Mouse (Mus musculus): ENCODE data around the gene Gng13.
"Not testable (repeated sequence)": the region's sequence is repeated elsewhere in the genome, so short reads cannot be mapped to it uniquely, and the experiment has no call there.

Gene Gng13

DNA sequence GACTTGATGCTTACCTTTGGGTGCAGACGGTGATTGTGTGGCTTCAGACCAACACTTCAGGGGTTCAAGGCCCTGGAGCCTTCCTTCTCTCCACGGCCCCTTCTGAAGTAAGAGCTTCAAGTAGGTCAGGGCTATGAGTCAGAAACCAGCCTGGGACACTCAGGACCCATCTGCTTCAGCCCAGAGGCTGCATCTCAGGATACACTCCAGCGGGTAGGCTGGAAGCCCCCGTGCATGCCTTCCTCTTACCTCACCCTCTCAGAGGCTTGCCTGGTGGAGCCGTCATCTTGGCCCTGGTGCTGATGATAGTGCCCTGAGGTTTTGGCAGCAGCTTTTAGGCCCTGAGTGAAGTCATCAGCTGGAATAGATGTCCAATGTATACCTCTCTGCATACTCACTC, 18.3 kb downstream of the Gng13 start:
- DNase-seq = no peak

DNA sequence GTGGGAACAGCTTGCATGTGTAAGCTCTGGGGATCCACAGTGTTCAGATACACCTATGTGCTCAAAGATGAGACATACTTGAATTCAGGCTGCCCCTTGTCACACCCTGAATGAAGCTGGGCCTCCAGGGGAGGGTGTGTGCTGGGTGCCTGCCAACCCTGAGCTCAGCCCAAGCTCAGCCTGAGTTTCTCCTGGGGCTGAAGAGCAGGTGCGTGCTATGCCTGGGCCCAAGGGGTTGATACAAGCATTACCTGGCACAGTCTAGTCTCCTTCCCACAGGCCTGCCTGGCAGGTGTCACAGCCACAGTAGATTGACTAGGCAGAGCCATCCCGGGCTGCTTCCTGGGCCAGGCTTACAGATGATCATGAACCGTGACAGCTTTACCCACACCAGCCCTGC, 18.8 kb downstream of the Gng13 start, which contains the start of gene Mslnl:
TSS of gene Mslnl (plus strand) at position 298 of the 400 bp plus-strand sequence.
- DNase-seq = no peak

DNA sequence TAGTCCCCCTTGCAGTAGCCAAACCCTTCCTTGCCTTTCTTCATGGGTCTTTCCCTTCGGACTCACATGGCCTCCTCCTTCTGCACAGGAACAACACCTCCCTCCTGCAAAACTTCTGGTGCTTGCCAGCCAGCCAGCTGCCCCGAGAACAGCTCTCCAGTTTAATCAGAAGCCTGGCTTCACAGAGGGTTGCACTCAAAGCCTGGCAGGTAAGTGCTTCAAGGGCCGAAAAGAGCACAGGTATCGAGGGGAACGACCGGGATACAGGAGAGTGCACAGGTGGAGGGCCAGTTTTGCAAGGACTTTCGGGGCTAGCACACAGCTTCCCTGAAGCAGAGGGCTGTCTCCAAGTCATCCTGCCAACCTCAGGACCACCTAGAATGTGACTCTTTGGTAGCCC, 21.9 kb downstream of the Gng13 start:
- no peak for DNase-seq

DNA sequence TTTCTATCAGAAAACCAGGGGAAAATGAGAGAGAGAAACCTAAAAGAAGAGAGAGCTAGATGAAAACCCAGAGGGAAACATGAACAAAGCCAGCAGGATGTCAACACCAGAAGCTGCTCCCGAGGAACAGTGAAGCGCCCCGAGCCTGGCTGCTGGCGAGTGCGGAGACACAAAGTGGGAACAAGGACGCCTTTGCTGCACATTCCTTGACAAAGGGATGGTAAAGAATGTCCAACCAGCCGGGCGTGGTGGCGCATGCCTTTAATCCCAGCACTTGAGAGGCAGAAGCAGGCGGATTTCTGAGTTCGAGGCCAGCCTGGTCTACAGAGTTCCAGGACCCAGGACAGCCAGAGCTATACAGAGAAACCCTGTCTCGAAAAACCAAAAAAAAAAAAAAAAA, 24.5 kb downstream of the Gng13 start:
- not testable (repeated sequence) for DNase-seq

DNA sequence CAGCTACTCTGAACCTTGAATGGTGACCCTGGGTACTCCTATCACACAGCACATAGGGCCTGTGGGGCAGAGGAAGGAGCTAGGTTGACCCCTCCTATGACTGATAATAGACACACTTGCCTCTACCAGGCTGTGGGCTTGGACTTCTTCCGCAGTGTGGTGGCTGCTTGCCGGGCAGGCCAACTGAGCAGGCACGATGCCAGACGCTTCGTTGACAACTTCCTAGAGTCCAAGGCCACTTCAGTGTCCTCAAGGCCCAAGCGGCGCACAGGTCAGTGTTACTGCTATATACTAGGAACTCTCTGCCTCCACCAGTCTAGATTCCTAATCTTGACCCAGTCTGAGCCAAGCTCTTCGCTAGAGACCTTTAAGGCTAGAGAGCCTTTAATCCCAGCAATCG, 26.9 kb downstream of the Gng13 start:
- DNase-seq = no peak

DNA sequence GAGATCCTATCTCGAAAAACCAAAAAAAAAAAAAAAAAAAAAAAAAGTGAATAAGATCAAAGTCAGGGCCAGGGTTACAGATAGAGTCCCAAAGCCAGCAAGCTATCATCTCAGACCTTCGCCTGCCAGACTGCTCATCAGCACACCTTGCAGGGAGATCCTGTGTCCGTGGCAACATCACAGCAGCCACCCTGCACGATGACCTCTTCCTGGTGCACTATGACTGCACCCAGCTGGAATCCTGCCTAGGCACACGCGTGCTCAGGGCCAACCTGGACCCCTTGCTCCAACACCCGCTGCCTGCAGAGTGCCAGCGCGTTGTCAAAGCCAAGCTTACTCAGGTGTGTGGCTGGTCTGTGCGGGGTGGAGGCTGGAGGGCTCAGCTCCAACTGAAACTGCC, 27.3 kb downstream of the Gng13 start:
- DNase-seq = no peak

DNA sequence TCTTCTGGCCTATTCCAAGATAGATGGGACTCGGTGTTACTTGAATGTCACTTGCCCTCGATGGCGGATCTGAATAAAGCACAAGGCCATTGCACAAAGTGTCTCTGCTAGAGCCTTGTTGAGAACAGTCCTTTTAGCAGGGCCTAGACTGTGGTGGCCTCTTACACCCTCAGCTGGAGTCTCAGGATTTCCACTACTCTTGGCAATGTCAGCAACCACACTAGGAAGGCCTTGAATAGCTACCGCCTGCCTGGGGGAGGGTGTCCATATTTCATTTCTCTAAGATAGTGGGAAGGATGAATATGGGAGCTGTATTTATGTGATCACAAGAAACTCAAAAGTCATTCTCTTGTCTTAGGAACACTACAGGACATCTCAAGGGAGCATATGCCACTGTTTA, 31.3 kb downstream of the Gng13 start:
- no peak for DNase-seq

DNA sequence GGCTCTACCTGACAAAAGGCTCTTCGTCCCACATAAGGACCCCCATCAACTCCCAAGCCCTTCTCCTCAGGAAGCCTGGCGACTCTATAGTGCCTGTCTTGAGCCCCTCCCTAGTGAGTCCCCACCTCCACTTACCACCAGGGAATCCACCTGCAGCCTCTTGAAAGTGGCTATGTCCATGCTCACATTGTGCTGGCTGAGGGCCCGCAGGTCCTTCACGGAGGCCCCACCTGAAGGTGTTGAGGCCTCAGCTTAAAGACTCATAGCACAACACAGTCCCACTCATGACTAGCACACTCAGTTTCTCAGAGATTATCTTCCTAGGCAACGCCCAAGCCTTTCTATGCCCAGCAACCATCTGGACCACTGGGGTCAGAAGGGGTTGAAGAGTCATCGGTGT, 32.3 kb downstream of the Gng13 start:
- DNase-seq = no peak

DNA sequence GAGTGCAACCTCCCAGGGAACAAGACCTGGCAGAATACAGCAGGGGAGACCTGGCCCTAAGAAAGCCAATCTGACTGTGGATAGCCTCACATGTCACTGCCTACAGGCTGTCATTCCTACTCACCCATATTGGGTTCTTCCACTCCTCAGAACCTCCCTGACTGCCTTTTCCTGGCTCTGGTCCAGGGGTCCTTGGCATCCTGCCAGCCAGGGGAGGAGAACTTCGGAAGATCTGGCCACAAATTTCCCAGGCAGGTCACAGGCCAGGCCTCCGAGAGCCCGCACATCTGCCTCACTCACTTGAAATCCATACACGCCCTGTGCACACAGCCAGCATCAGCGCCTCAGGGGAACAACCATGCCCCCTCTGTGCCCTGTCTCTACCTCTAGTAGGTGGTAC, 34.5 kb downstream of the Gng13 start:
- peak; percentile 59 for DNase-seq

DNA sequence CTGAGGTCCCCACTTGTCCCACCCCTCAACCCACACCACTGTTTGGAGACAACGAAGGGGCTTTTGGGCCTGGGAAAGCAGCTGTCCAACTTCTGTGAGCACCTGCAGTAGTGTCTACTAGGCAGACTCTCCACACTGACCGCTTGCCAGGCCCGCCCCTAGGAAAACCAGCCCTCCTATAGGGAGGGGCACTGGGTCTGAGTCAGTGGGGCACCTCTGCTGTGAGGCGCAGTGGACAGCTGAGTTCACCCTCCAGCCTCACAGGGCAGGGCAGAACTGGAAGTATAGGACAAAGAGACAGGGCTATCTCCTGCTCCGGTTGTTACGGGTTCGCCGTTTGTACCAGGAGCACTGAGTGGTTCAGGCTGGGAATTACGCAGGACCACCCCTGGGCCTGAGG, 37.3 kb downstream of the Gng13 start, which contains the start of gene Msln:
TSS of gene Msln (minus strand) at position 138 of the 400 bp plus-strand sequence.
- DNase-seq = no peak

DNA sequence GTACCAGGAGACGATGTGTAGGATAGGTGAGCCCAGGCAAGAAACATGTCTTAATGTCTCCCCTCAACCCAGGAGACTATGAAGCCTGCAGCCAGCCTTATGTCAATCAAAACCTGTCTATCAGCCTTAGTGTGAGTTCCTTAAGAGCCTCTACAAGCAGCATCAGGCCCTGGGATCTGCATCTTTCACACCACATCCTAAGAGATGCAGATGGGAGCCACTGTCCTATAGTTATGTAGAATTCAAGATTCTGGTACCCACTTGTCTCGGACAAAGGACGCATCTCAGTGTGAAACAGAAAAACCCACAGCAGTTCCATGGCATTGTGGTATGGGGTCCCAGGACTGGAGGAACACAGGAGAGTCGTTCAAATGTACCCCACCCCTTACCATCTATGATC, 38.1 kb downstream of the Gng13 start:
- DNase-seq = no peak

DNA sequence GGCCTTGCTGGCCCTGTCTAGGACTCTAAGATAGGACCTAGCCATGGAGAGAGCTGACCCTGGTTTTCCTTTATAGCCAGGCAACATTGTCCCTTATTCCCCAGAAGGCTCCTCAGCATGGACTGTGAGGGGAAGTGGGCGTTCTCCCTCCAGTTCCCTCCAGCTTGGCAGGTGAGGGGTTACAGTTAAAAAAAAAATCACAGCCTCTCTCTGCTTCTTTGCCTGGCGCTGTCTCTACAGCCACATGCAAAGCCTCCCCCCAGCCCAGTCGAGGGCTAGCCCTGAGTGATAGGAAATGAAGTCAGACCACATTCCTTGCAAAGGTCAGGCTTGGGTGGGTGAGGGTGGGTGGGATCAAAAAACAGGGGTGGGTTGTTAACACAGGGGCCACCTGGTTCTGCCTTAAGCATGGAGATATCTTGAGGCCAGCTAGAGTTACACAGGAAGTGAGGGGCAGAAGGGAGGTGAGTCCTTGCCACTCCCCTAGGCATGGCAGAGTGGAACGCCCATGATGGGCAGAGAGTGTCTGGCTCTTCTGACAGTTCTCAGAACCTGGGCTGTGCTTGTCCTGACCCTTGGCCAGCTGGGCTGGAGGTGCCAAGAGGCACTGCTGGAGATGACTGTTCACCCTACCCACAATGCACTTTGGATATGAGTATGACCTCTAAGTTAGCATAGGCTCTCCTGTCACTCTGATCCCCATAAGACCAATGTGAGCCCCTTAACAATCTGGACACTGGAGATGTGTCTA, 38.8 kb downstream of the Gng13 start:
- no peak for DNase-seq

DNA sequence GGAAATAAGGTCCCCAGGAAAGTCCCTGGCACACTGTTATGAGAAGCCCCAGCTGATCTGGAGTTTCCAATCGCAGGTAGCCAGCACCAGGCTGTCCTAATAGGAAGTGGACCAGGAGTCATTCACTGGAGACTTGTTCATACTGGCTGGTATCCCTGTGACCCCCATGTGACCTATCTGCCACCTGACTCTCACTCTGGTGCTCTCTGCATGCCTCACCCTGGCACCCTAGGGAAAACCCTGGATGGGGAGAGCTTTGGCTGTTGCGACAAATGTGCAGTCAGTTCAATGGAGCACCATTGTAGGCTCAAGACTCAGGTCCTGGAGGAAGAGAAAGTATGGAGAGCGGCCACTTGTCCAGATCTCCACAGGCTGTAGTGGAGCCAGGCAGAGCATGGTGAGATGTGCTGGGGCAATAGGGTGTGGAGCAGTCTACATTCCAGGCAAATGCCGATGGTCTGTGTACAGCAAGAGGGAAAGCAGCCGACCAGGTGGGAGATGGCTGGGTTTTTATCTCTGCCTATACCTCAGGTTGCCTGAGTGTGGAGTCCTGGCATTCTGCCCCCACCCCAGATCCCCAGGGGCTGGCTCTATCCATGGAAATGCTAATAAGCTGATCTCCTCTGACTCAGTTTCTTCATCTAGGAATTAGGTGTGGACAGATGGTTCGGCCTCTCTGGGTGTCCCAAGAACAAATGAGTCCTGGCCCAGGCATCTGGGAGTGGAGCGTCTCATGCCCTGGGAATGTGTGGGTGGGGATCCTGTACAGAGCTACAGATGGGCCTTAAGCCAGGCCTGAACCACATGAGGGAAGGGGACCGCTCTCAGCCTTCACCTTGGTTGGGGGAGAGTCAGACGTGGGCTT, 39.6 kb downstream of the Gng13 start:
- DNase-seq = no peak

DNA sequence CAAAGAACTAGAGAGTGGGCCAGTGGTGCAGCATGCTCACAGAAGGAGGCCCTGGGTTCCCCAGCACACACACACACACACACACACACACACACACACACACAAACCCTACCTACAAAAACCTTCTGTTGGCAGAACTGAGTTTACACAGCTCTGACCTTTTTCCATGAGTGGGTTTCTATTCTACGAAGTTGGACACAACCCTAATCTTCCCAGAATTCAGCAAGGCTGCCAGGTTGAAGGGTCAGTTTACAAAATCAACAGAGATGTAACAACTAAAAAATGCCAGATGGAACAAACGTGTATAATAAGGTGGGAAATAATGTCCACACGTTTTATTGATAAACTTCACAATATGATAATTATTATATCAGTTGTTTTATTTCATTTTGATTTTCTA, 40.7 kb downstream of the Gng13 start:
- no peak for DNase-seq

DNA sequence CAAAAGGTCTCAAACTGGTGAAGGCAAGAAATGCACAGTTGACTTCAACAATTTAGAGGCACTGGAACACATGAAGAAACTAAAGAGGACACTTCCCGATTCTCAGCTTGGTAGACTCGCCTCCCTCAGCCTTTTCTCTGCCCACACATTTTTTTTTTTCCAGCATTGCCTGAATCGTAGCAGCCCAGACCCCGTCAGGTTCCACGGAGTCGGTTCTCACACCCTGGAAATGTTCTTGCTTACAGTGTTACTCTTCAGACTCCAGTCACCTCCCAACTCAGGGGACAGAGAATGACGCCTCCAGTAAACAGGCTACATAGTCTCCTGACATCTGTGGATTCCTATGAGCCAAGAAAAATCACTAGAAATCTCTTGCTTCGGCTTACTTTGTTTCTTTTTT, 43.2 kb downstream of the Gng13 start:
- DNase-seq = no peak

DNA sequence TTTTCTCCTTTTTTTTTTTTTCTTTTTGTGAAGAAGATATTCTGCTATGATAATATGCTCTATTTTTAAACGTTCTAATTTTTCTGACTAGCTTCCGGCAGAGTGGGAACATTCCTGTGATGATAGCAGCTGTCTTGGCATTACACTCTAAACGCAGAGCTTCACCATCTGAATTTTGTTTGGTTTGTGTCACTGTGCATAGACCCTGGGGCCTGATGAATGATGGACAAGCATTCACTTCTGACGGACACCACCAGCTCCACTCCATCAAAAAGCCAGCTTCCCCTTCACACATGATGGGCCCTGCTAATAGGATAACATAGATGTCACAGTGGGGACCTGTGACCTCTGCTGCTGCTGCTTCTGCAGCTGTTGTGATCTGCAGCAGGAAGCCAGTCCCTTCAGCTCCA, 44.6 kb downstream of the Gng13 start:
- peak; percentile 30 for DNase-seq

DNA sequence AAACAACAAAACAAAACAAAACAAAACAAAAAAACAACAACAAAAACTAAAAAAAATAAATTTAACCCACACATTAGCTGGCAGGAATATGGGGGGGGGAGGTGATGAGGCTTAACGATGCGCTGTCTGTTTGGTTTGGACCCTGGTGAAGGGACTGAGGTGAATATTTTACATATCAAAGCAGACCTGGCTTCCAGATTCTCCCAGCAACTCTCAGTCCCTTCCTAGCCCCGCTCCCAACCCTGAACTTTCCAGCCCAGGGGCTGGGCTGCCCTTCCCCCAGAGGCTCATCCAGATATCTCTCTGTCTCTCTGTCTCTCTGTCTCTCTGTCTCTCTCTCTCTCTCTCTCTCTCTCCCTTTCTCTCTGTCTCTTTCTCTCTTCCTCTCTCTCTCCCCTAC, 45.6 kb downstream of the Gng13 start:
- no peak for DNase-seq

DNA sequence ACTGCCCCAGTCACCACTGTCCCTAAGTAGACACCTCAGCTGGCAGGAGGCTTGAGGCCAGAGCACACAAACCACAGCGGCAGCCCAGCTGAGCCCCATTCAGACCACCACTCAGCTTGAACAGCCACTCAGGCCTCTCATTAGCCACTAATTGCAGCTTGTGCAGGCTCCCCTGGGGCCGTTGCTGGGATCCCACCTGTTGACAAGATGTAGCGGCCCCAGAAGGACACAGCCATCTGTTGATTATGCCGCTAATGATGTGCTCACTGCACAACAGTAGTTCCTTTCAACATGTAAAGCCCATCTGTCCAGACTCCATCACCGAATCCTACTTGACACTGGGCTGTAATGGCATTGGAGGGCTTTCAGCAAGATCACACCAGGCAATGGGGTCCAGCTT, 48.9 kb downstream of the Gng13 start:
- DNase-seq = no peak
